Mouse (Mus musculus) embryo, embryonic 9.5 days (tissue): Measurements from ENCODE around the gene Veph1.
A peak's percentile ranks its signal among the peaks of the same experiment; 100 is the strongest.

Source experiments
- DNase-seq: peaks from one replicate; pipeline ENCODE4 v3.0.0-alpha.2; 2017; ENCODE audit errors: extremely low spot score

The Veph1 gene

DNA sequence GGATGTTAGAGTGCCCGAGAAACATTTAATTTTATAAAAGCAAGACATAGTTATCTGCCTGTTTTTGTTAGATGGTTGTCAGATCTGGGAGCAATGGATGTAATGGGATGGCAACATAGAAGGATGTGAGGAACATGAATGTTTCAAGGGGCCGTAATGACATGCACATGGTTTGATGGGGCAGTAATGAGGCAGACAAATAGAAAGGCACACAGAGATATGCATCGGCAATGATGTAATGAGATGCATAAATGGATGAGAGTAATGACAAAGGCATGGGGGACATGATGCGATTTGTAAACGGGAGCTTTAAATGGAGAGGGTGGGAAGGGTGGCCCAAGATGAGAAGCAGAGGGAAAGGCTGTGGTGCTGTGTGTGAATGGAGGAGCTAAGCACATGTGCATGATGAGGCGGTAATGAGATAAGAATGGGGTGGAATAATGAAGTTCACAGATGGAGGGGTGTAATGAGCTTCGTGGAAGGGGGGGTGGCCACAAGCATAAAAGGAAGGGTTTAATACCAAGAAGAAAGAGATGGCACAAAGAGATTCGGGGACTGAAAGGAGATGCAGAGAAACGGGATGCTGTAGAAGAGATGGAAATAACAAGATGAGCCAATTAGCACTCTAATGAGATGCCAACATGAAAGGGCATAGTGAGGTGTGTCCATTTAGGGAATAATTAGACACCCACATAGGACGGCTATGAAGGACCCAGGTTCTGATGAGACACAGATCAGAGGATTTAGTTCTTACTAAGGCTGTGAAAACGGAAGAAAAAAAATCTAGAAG lies 194.6 kb downstream of the Veph1 start:
- no peak for DNase-seq

DNA sequence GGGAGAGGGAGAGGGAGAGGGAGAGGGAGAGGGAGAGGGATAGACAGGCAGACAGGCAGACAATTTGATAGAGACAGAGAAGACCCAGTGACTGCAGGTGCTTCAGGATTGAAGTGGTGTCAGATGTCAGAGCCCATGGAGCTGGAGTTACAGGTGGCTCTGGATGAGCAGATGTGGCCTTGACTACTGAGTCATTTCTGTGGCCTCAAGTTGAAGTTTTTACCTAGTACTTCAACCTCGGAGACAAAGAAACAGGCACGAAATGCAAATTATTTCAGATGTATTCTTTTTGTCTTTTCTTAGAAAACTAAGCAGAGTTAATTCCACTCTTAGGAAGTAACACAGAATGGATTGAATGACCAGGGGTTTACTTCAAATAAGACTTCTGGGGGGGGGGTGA lies 195.6 kb downstream of the Veph1 start:
- no peak for DNase-seq

DNA sequence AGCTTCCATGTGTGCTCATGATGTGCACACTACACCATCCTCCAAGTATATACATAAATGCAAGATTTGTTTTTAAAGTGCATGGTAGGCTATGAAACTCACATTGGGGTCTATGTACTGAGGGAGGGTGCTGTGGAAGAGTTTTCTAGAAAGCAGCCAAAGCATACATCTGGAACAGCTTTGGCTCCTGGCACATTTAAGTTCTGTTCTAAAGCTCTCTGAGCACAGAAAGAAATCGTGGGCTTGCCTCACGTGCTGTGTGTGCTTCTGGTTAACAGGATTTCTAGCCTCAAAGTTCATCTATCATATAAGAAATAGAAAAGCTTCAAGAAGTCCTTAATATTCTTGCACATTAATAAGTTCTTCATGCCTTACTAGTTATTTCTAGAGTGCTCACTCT lies 204.9 kb downstream of the Veph1 start:
- no peak for DNase-seq

DNA sequence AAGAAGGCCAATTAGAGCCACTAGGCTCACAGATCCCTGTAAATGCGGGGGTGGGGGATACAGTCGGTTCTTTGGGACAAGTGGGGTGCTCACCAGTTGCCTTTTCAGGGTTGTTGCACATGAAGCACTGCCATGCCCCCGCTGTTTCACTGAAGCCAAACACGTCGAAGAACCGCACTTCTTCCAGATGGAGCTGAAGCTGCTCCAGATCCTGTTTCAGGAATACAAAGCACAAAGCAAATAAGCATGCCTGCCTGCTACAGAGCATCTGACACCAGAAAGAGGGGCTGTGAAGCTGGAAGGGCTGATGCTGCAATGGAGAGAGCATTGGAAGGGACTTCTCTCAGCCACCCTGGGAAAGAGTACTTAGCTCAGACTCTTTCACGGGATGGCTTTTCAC lies 209.0 kb downstream of the Veph1 start:
- no peak for DNase-seq

DNA sequence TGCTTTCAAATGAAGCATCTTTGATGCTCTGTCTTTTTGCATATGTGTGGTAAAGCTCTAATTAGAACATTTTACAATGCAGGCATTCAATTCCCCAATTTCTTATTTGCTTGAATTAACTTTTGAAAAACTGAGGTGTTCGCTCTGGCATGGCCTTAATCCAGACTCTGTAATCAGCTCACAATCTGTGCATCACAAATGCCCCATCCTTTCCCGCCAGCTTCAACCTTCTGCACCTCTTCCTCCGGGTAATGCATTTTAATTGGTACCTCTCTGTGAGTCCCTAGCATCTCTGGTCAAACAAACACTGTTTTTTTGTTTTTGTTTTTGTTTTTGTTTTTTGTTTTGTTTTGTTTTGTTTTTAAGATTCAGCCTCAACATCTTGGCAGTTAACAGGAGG lies 212.8 kb downstream of the Veph1 start:
- DNase-seq = no peak

DNA sequence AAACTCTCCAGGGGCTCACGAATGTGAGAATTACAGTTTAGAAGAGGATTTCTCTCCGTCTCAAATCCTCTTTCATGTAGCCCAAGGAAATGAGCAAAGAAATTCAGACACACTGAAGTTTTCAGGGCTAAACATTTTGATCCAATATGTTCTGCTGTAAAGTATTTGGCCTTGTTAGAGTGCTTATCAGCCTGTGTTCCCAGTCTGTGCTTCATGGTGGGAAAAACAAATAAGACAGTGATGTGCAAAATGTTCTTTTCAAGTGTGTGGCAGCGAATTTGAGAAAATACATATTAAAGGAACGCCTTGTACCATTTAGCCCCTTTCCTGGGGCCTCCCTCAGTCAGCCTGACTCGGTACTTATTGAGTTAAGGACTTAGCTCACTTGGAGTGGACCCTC lies 213.2 kb downstream of the Veph1 start:
- no peak for DNase-seq

DNA sequence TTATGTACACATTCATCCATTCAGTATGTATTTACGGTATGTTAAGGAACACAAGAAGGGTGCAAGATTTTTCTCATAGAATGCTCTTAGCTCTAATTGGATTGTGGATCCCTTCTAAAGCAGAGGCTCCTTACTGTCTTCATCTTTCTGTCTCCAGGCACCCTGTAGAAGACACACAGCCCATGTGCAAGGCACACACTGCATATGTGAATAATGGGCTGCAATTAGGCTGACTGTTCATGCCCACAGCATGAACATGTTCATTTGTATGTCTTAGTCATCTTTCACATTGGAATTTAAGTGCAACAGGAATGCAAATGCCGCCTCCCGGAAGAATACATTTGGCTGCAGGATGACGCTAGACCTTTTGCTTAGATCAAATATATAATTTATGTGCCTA lies 213.7 kb downstream of the Veph1 start:
- DNase-seq = no peak

DNA sequence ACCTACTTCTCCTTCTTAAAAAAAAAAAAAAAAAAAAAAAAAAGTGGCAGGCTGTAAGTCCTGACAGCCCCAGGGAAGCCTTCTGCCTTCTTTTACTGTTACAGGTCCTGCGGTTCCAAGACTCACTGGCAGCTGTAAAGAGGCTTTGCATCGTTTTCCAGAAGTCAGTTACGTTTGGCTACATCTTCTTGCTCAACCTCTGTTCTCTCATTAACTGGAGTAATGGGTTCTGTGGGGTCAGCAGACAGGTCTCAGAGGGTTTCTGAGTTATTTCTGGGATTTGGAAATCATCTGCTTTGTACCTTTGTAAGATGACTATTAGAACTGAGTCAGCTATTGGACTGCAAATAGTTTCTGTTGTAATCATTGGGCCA lies 215.3 kb downstream of the Veph1 start:
- DNase-seq = no peak

DNA sequence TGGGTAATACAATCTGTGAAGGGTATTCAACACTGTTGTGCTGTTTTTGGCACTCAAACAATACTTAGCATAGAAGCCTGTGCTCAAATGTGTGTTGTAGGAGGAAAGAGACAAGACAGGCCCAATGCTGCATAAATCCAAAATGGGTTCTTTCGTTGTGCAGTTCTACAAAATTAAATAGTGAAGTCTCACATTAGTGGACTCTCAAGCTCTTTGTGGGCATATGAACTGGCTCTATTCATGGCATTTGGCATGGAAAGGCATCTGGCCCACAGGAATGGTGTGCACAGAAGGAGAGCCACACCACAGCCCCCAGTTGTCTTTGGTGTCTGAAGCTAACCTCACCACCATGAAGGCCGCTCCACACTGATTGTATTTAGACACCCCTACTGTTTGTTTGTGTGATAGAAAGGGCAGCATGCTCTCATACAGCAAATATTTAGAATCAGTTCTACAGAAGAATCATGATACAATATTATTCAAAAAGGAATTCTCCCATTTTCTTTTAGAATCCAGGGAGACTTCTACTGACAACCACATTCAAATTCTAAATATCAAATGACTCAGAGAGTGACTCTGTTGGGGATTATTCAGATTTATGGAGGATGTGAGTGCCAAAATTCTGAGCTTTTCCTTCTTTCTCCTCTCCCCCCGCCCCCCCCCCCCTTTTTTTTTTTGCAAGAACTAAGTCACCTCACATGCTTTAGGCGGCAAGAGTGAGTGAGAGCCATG lies 215.8 kb downstream of the Veph1 start:
- DNase-seq = no peak

DNA sequence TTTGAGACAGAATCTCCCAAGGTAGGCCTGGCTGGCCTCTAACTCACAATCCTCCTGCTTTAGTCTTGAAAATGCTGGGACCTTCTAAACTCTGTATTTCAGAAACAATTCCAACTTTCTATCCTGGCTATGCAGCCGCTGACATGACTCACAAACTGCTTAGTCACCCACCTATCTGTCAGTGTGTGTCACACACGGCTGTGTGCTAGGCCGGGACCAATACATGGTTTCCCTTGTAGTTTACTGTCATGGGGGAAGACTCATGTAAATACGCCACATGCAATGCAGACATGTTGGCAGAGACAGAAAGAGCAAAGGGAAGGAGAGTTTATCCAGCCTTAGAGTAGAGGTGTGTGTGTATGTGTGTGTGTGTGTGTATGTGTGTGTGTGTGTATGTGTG lies 216.8 kb downstream of the Veph1 start:
- DNase-seq = no peak

DNA sequence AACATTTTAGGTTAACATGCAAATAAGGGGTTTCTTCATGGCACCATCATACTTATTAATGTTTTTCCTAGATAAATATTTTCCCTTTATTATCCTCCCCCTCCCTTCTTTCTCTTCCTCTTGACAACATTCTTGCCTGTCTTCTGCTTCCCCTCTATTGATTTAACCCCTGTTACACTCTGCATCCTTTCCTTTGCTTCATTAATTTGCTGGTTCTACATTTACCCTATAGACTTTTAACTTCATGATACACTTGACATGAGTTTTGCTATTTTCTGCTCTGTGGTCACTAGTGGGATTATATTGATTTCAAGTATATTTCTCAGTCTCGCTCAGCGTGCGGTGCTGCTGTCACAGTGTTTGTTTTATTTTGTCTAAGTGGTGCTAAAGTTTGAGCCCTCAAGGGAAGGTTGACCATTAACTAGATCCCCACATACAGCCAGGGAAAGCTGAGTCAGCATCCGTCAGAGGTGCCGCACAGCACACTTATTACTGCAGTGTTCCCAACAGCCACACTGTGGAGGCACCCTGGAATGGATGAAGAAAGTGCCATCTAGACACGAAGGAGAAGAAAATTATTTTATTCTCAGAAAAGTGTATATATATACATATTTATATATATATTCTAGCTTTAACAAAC lies 217.6 kb downstream of the Veph1 start:
- DNase-seq = peak; percentile 5

DNA sequence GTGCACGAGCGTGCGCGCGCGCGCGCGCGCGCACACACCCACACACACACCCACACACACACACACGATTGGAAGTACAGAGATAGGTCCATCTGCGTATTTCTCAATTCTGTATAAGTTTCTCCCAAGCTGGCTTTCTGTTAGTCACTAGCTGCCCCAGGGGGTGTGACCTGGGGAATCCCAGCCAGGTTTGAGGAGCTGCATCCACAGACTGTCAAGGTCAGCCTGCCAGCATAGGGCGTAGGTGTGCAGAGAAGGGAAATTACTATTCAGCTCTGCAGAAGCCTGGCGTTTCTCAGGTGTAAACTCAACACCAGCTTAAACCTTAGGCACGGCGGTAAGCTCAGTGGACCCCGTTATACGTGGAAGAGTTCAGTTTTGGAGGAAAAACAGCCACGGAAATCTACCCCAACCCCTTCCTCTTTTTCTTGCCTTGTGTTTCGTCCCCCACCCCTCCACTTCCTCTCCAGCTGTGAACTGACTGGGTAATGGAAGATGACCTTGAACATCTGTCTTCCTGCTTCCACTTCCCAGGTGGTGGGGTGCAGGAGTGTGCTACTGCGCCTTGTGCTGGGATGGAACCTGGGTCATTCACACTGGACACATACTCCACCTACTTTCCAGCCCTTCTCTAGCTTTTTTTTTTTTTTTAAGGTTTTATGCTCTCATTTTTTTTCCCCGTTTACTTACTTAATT lies 218.5 kb downstream of the Veph1 start:
- DNase-seq = no peak

DNA sequence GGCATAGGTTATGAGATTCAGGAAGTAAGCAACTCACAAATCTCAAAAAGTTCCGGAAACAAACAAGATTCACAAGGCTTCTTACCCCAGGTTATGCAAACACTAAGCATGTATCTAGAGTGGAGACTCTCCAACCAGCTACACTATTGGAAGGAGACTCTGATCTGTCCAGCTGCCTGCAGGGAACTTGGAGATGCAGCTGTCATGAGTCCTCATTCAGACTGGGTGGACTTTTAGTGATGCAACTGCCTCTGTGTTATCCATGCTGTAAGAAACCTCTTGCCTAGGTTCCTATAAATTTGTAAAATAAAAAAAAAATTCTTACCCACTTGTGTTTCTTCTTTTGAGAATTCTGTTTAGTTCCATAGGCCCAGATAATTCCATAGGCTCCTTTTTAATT lies 226.4 kb downstream of the Veph1 start:
- DNase-seq = no peak

DNA sequence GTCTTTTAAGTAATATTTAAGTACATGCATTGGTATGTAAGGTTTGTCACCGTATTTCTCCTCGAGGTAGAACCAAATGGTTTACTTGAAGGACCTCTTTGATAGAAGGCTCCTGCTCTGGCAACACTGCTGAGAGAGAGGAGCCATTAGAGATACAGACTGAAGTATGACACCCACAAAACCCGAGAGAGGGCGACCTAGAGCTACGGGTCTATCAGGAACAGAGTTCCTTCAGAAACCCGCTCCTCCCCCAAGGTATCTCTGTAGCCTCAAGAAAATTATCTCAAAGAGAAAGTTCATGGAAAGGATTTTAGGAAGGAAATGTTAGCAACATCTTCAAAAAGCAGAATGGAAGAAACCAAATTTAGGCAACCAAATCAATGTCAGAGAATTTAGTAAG lies 232.8 kb downstream of the Veph1 start:
- DNase-seq = peak; percentile 4

DNA sequence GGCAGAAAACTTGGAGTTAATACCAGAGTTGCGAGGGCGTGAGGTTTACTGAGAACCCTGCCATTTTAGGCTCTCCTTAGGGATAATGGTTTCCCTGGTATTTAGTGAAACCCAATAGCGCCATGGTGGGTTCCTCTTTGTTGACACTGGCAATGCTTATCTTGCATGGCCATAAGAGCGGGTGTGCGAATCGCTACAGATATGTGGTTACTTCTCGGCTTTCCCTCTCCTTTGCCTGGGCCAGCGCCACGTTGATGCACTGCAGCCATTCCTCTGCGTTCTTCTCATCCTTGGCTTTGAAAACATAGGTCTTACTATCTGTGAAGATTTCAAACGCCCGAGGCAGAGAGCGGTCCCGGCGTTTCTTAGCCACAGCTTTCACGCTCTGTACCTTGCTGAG lies 239.7 kb downstream of the Veph1 start:
- no peak for DNase-seq

DNA sequence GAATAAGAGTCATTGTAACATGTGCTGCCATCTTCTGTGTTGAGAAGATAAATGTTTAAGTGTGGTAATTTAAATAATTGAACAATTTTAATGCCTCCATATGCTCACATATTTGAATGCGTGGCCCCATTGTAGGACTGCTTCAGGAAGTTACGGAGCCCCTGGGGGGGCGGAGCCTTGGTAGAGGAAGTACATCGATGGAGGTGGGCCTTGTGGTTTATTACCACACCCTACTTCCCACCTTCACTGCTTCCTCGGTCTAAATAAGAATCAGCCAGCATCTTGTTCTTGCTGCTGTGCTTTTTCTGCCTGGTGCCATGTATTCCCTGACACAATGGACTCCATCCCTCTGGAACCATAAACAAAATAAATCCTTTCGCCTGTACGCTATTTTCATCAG lies 241.0 kb downstream of the Veph1 start:
- DNase-seq = no peak

DNA sequence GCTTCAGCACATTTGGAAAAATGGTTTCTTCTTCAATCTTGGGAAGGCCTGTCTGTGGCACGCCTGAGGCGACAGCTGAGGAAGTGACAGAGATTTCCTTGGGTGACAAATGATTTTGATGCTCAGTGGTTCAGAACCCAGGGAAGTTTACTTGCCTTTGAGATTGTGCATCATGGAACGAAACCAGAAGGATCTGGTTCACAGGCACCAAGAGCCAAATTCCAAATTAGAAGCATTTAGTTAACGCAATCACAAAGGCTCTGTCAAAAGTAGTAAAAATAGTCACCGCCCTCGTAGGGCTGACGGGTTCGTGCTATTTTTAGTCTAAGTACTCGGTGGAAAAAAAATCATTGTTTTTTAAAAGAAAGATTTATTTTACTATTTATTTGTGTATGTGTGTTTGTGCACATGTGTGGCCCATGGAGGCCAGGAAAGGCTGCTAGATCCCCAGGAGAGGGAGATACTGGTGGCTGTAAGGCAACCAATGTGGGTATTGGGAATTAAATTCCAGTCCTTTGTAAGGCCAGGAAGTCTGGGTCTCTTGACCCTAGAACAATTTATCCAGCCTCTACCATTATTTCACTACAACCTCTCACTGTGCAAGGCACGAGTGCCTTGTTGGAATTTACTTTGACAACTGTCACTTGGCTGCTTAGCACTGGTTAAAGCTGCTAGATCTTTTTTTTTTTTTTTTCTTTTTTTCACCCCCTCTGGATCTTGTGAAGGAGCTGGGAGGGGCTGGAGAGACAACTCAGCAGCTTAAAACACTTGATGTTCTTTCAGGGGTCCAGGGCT lies 246.3 kb downstream of the Veph1 start:
- DNase-seq = peak; percentile 8

DNA sequence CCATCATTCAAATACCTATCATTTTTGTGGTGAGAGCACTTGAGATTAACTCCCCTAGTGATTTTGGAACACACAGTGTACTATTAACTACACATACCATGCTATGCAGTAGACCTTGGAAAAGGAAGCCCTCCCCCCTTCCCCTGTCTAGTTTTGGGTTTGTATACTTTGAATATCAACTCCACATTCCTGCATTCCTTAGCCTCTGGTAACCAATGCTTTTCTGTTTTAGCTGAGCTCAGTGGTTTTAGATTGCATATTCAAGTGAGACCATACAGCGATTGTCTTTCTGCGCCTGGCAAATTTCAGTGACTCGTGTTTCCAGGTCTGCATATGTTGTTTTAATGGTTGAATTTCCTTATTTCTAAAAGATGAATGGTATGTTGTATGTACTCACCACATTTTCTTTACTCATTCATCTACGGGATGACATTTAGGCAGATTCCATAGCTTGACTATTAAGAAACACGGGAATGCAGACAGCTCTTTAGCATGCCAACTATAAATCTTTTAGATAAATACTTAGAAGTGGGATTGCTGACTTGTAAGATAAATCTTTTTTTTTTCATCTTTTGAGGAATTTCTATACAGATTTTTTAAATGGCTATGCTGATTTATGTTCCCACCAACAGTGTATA lies 255.7 kb downstream of the Veph1 start:
- no peak for DNase-seq

DNA sequence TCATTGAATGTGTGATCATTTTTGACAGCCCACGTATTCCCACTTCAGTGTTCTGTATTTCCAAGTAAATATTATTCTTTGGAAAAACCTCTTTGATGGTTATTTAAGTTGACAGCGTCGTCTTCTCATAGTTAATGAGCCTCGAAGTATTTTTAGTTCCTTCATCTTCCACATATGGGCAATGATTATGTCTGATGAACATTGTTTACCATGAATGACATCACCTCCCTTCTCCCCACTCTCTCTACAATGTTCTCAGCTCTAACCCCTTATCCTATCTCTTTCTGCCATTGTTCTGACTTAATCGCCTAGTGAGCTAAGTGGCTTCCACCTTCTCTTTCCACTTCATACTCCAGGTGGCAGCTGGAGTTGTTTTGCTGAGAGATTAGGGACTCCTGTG lies 261.4 kb downstream of the Veph1 start:
- no peak for DNase-seq

DNA sequence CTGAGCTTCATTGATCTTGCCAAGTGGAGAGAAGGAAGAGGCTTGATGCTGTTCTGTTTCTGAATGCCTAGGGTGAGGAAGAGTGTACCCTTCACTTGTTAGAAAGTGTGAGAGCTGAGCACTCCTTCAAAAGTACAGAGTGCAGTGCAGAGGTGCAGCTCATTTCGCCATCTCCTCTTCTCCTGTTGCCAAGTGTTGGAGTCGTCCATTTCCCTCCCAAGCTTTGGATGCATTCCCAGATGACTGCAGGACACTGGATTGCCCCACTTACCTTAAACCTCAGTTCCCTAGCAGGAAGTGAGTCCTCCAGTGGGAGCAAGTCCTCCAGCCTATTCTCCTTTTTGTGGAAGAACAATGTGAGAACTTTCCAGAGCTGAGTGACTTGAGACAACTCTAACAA lies 263.3 kb downstream of the Veph1 start:
- DNase-seq = no peak

DNA sequence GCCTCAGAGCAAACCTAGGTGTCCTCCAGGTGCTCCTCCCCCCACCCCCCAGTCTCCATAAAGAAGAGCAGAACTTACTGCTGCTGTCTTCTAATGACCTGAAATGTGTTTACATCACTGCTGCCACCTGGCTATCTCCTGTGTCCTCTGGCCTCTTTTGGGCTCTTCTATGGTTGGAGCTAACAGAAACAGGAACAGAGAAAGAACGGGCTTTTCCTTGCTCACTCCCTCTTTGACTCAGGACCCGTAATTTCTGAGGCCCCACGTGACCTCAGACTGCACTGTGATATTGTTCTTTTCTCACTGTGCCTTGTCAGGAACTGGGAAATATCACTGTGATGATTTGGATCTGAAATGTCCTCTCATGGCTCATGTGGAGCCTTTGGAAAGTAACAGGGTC lies 271.2 kb downstream of the Veph1 start:
- no peak for DNase-seq
